Mouse (Mus musculus) neural tube, embryonic 15.5 days (tissue): ENCODE measurements around the gene Scn3b. TPM values are rescaled to one million over a fixed set of nuclear protein-coding genes. Genes with fewer than 3 reads are reported as not detected.

Experiments
- ATAC-seq: fragments of 200-750 bp; cut with Nextera tagmentation; 2 replicates; pipeline ENCODE4 v1.8.0; 2017; ENCODE audit warnings: mild to moderate bottlenecking, moderate TSS enrichment, moderate library complexity; ENCODE audit not compliant: low FRiP score
- H3K27ac ChIP-seq: fragments of 300-500 bp; sonication (generic); replicated peaks from 2 replicates; pipeline ENCODE4 v1.5.1; 2015; ENCODE audit warnings: mild to moderate bottlenecking, inconsistent platforms
- H3K27me3 ChIP-seq: fragments of 300-500 bp; sonication (generic); replicated peaks from 2 replicates; pipeline ENCODE4 v1.6.1; 2015; ENCODE audit warnings: inconsistent platforms
- H3K36me3 ChIP-seq: fragments of 300-500 bp; sonication (generic); 2 replicates; pipeline ENCODE4 v1.6.1; 2015; ENCODE audit warnings: inconsistent platforms
- H3K4me1 ChIP-seq: fragments of 300-500 bp; sonication (generic); 2 replicates; pipeline ENCODE4 v1.6.1; 2015; ENCODE audit warnings: inconsistent platforms
- H3K4me2 ChIP-seq: fragments of 300-500 bp; sonication (generic); 2 replicates; pipeline ENCODE4 v1.6.1; 2015; ENCODE audit warnings: inconsistent platforms, mild to moderate bottlenecking, moderate library complexity
- H3K4me3 ChIP-seq: fragments of 300-500 bp; sonication (generic); replicated peaks from 2 replicates; pipeline ENCODE4 v1.5.1; 2015; ENCODE audit warnings: mild to moderate bottlenecking, inconsistent platforms
- H3K9ac ChIP-seq: fragments of 300-500 bp; sonication (generic); replicated peaks from 2 replicates; pipeline ENCODE4 v1.6.1; 2015; ENCODE audit warnings: mild to moderate bottlenecking, inconsistent platforms
- H3K9me3 ChIP-seq: fragments of 300-500 bp; sonication (generic); replicated peaks from 2 replicates; pipeline ENCODE4 v1.6.1; 2016; ENCODE audit warnings: inconsistent platforms
- WGBS: fragments of 180-500 bp; shearing (Covaris S2); methylation state at CpG from one replicate; pipeline ENCODE4 v1.1.7; 2015; ENCODE audit warnings: mixed read lengths; 5-methylcytosine and 5-hydroxymethylcytosine counted together
- polyA plus RNA-seq: library from polyadenylated mRNA; unstranded; fragments of >200 nt; fragmentation: Nextera tagmentation; extraction: Ambion mirVana; gene quantifications from 2 replicates; pipeline ENCODE4 v1.2.1, GENCODE M21; 2015

The Scn3b gene
- polyA plus RNA-seq = 121 and 137 TPM in 2 replicates

DNA sequence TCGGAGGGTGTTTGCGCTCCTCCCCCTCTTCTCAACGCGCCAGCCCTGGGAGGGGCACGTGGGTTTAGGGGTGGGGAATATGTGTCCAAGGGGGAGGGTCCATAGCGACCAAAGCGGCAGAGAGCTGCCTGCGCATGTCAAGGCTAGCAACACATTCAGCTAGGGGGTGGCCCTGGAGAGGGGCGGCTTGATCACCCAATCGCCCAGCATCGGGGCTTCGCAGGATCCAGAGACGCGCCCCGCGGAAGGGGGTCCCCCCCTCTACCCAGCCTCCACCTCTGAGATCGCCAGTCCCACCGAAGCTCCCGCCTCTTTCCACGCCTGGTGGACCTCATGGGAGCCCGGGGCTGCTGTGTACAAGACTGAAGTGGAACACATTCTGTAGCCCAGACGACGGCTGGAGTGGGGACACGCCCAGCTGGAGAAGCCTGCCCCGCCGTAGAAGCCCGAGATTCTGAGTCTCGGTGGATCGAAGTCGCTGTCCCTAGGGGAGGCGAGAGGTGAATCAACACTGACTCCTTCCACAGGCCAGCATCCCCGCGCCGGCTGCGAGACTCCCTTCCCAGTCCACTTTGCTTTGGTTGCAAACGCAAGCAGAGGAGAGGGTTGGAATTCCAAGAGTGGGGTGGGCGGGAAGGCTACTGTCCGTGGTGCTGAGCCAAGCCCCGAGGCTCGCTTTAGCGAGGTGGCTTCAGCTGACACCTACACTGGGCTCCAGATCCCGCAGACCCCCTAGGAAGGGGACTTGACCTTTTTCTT, at the start of gene Scn3b:
Scn3b (plus strand) TSS at position 115 of the 759 bp plus-strand sequence.
- no peaks in the 10 kb centered on the region for H3K36me3 ChIP-seq
- ATAC-seq = peak; percentile 96
- H3K4me3 ChIP-seq = peak within 1 kb of the TSS; percentile 65
- H3K4me1 ChIP-seq = peaks cover 42% of the 10 kb centered on the region
- H3K4me2 ChIP-seq = peak within 1 kb of the TSS; percentile 65
- H3K9me3 ChIP-seq = no peaks in the 10 kb centered on the region
- no peaks in the 10 kb centered on the region for H3K27me3 ChIP-seq
- under 1% methylated on average over 41 of the region's 42 CpGs for WGBS
- H3K27ac ChIP-seq = peak within 1 kb of the TSS; percentile 84
- H3K9ac ChIP-seq = peak within 1 kb of the TSS; percentile 71

DNA sequence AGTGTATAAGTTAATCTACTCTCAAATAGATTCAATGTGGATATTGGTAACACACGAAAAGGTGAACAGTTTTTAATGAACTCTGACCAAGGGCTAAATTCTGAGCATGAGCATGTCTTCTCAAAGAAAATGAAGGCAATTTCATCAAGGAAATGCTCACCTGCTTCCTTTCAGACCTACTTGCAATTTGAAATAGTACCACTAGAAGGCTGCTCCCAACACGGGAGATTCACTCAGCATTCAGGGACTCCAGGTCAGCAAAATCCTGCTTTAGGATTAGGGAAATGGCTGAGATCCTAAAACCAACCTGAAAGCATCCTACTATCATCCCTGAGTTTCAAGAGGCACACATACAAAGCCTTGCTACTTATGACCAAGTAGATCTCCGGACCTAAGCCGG, 44.7 kb upstream of the Scn3b start:
- 80% methylated on average over 4 of the region's 4 CpGs for WGBS
- Histone ChIP-seq H3K4me3 (no peak overlapping the region), H3K9me3 (no peaks in the 10 kb centered on the region), H3K4me2 (no peak overlapping the region), H3K27ac (no peak overlapping the region), H3K4me1 (no peaks in the 10 kb centered on the region), H3K9ac (no peak overlapping the region), H3K36me3 (no peaks in the 10 kb centered on the region), H3K27me3 (no peaks in the 10 kb centered on the region)
- ATAC-seq = no peak

DNA sequence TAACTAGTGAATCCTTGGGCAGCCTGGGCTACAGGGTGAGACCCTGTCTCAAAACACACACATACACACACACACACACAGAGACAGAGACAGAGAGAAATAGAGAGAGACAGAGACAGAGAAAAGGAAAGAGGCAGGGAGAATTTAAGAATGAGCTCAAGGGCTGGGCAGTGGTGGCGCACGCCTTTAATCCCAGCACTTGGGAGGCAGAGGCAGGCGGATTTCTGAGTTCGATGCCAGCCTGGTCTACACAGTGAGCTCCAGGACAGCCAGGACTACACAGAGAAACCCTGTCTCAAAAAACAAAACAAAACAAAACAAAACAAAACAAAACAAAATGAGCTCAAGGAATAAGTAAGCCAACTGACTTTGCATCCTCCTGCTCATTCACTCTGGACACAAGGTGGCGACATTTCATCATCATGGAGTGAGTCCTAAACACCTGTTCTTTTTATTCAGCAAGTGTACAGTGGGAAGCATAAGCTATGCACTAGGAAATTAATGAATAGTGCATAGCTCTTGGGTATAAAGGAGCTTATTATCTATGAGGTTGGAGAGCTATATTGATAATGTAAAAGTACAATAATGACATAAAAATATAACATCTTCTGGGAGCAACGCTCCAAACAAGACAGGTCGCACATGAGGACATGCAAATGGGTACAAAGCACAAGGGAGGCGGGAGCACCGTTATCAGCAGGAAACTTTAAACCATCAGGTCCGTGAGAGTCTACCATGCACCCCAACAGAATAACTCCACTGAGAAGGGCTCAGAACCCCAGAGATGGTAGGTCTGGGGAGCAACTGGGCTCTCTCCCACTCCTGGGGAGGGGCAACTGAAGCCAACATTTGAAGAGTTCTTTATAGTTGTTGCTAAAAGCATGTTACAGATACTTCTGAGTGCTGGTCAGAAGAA, 40.9 kb upstream of the Scn3b start:
- Histone ChIP-seq H3K4me1 (no peaks in the 10 kb centered on the region), H3K4me3 (no peak overlapping the region), H3K36me3 (no peaks in the 10 kb centered on the region), H3K9me3 (no peaks in the 10 kb centered on the region), H3K27me3 (no peaks in the 10 kb centered on the region), H3K27ac (no peak overlapping the region), H3K9ac (no peak overlapping the region), H3K4me2 (no peak overlapping the region)
- 70% methylated on average over 10 of the region's 10 CpGs for WGBS
- ATAC-seq = peak; percentile 86

DNA sequence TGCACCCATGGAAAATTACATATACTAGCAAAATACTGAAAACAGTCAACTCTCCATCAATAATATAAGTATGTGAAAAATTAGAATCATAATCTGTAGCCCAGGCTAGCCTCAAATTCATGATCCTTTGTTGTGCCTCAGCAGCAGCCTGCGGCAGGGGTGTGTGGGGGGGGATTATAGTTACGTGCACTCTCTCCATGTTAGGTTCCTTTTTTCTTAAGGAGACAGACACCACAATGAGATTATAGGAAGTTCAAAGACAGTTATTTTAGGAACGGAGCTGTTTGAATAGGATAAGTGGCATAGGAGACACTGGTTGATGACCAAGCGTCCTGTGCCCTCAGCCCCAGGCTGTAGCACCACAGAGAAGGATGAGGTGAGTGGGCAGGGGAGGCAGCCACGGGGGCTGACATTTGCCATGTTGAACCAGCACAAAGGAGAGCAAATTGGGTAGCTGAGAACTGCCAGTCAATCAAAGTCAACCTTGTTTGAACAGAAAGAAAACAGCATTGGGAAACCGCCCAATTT, 40.1 kb upstream of the Scn3b start:
- Histone ChIP-seq H3K4me2 (no peak overlapping the region), H3K9ac (no peak overlapping the region), H3K36me3 (no peaks in the 10 kb centered on the region), H3K27ac (no peak overlapping the region), H3K27me3 (no peaks in the 10 kb centered on the region), H3K4me3 (no peak overlapping the region), H3K9me3 (no peaks in the 10 kb centered on the region), H3K4me1 (no peaks in the 10 kb centered on the region)
- WGBS = 56% methylated on average over 6 of the region's 6 CpGs
- no peak for ATAC-seq

DNA sequence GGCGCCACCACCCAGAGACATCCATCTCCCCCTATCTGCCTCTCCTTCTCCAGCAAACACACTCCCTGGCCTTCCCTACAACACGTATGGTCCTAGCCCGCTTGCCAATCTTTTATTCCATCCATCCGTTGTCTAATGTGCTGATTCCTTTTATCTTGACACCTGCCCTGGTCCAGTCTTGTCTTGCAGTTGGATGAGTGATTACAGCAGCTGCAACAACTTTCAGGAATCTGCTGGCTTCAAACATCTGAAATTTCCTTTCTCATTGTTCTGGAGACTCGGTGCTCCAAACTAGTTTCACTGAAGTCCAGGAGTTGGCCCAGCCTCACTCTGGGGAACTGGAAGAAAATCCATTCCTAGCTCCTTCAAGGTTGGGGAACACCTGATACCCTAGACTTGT, 39.5 kb upstream of the Scn3b start:
- Histone ChIP-seq H3K9ac (no peak overlapping the region), H3K27ac (no peak overlapping the region), H3K36me3 (no peaks in the 10 kb centered on the region), H3K4me1 (no peaks in the 10 kb centered on the region), H3K4me3 (no peak overlapping the region), H3K4me2 (no peak overlapping the region), H3K27me3 (no peaks in the 10 kb centered on the region), H3K9me3 (no peaks in the 10 kb centered on the region)
- WGBS = 66% methylated on average over 5 of the region's 5 CpGs
- ATAC-seq = no peak

DNA sequence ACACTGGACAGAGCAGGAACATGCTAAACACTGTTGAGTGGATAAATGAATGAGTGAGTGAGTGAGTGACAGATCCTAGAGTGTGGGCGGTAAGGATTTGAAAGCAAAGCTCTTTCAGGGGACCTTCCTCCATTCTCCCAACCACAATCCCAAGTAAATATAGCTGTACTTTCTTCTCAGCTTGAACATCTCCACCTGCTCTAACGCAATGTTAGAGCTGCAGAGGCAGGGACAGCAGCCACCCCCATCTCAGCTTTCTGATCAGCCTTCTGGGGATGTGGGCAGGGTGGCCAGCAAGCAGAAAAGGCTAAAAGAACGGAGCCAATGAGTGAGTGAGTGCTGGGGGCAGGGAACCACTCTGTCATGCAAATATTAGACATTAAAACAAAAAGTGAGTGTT, 38.0 kb upstream of the Scn3b start:
- Histone ChIP-seq H3K27me3 (no peaks in the 10 kb centered on the region), H3K4me1 (0 out of 2 replicates have a peak, but pooled peaks cover 3% of the 10 kb centered on the region), H3K9me3 (no peaks in the 10 kb centered on the region), H3K4me3 (no peak overlapping the region), H3K27ac (no peak overlapping the region), H3K36me3 (no peaks in the 10 kb centered on the region), H3K9ac (no peak overlapping the region), H3K4me2 (no peak overlapping the region)
- 90% methylated on average over 3 of the region's 3 CpGs for WGBS
- no peak for ATAC-seq

DNA sequence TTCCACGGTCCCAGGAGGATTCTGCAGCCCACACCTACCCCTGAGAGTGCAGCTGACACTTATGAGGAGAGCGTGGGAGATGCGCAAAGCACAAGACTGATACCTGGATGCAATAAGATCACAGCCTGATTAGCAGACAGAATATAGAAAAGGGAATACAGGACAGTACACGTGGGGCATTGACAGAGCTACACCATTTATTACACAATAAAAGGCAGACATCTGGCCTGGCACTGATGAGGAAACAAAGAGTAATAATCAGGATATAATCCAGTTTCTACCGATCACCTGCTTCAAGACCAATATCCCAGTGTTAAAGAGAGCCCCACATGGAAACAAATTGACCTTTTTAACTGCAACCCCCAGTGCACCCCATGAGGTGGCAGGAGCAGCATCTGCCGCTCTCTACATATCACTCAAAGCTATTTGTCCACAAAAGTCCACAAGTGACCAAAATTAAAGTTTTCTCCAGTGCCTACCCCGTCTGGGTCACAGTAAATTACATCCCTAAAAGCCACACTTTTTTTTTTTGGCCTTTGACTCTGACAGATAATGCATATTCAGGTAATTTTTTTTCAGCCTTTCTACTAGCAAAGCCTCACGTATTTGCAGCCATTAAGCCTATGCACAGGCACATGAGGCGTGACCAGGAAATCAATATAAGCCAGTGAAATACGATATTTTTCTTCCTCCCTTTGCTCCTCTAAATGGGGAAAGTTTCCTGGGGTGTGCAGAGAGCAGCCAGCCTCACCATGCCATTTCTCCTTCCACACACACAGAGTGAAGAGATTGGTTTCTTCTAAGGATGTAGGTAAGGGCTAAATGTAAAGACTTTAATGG, 34.6 kb upstream of the Scn3b start:
- Histone ChIP-seq H3K27ac (no peak overlapping the region), H3K4me1 (0 out of 2 replicates have a peak, but pooled peaks cover 3% of the 10 kb centered on the region), H3K4me2 (no peak overlapping the region), H3K27me3 (no peaks in the 10 kb centered on the region), H3K4me3 (no peak overlapping the region), H3K9me3 (no peaks in the 10 kb centered on the region), H3K9ac (no peak overlapping the region), H3K36me3 (no peaks in the 10 kb centered on the region)
- no peak for ATAC-seq
- WGBS = 41% methylated on average over 10 of the region's 10 CpGs

DNA sequence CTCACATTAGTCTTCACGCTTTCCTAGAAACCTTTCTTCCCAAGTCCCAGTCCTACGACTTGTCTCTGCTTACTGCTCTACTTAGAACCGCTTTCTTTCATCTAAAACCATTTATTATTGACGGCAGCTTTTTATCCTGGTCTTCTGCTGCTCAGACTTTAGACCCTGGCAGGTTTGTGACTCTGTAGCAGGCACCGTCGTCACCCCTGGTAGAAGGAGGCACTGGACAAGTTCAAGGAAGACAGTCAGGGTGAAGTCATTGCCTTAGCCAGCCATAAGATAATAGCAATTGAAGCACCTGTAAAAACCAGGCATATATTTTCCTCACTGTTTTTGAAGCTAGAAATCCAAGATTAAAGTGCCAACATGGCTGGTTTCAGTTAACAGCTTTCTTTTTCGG, 33.8 kb upstream of the Scn3b start:
- 86% methylated on average over 7 of the region's 7 CpGs for WGBS
- Histone ChIP-seq H3K27me3 (no peaks in the 10 kb centered on the region), H3K9ac (no peak overlapping the region), H3K4me2 (no peak overlapping the region), H3K4me1 (0 out of 2 replicates have a peak, but pooled peaks cover 3% of the 10 kb centered on the region), H3K27ac (no peak overlapping the region), H3K9me3 (no peaks in the 10 kb centered on the region), H3K4me3 (no peak overlapping the region), H3K36me3 (no peaks in the 10 kb centered on the region)
- no peak for ATAC-seq

DNA sequence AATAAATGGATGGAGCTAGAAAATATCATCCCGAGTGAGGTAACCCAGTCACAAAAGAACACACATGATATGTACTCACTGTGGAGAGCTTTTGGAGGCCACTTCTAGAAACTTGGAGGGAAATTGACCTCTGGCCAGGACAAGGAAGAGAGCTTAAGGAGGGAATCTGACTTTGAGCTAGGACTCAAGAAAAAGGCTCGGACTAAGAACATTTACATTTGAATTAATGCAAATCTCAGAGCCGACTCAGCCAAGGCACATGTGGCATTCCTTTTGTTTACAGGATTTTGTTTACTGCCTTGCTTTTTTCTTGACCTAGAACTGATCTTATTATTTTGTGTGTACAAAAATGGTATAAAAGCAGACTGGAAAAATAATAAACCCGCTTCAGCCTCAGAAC, 29.3 kb upstream of the Scn3b start:
- no peaks in the 10 kb centered on the region for H3K9me3 ChIP-seq
- 22% methylated on average over 4 of the region's 4 CpGs for WGBS
- ATAC-seq = no peak

DNA sequence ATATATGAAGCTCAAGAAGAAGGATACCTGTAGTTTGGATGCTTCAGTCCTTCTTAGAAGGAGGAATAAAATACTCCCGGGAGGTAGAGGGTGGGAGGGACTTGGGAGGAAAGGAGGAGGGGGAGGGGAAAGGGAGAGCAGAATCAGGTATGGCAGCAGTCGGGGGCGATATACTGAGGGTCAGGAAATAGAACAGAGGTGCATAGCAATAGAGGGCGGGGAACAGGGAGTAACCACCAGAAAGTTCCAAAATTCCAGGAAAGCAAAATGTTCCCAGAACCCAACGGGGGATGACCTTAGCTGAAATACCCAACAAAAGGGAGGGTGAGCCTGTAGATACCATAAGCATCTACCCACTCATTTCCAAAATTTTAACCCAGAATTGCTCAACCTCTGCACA, 28.7 kb upstream of the Scn3b start:
- Histone ChIP-seq H3K4me3 (no peak overlapping the region), H3K9me3 (no peaks in the 10 kb centered on the region), H3K9ac (no peak overlapping the region), H3K36me3 (no peaks in the 10 kb centered on the region), H3K4me2 (no peak overlapping the region), H3K27ac (no peak overlapping the region), H3K27me3 (no peaks in the 10 kb centered on the region), H3K4me1 (peaks cover 22% of the 10 kb centered on the region)
- ATAC-seq = no peak
- WGBS = 40% methylated on average over 5 of the region's 5 CpGs

More for the DNA sequence above, 29.3 kb upstream of the Scn3b start:
- Histone ChIP-seq H3K4me3 (no peak overlapping the region), H3K27ac (no peak overlapping the region), H3K4me1 (peaks cover 23% of the 10 kb centered on the region), H3K4me2 (no peak overlapping the region), H3K27me3 (no peaks in the 10 kb centered on the region), H3K36me3 (no peaks in the 10 kb centered on the region), H3K9ac (no peak overlapping the region)

DNA sequence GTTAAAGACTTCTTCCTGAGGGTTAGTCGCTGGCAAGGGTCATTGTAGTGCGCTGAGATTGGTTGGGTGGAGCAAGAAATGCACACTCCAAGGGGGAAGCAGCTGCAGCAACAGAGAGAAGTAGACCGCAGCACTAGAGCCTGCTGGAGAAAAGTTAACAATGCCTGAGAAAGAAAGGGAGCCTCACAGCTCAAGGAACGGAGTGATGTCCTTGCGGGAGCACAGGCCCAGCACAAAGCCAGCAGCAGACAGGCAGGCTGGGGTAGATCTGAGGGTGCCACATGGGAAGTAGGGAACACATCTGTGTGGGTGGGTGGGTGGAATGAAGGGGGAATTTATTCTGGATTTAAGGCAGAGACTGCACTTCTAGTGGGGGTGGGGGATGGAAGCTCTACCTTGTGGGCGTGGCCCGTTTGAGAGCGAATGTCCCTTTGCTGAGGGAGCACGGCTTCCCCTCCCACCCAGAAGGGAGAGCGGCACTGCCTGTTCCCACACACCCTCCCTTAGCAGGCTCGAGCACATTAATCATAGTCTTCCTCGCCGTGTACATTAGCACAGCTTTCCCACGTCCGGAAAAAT, 27.7 kb upstream of the Scn3b start:
- WGBS = 1% methylated on average over 15 of the region's 15 CpGs
- no peaks in the 10 kb centered on the region for H3K27me3 ChIP-seq
- peak; percentile 86 for ATAC-seq

More for the DNA sequence above, 27.7 kb upstream of the Scn3b start:
- H3K9ac ChIP-seq = peak overlapping the region; percentile 55
- peak overlapping the region; percentile 75 for H3K4me2 ChIP-seq
- H3K27ac ChIP-seq = peak overlapping the region; percentile 92
- no peaks in the 10 kb centered on the region for H3K36me3 ChIP-seq
- H3K9me3 ChIP-seq = no peaks in the 10 kb centered on the region
- peak overlapping the region; percentile 43 for H3K4me3 ChIP-seq
- peaks cover 29% of the 10 kb centered on the region for H3K4me1 ChIP-seq
